Mouse (Mus musculus) activated CD4-positive, CD25-positive, alpha-beta regulatory T cell, adult 9 weeks (primary cell): ENCODE measurements around the gene Trmt1. TPM values are rescaled to one million over a fixed set of nuclear protein-coding genes. Genes with fewer than 3 reads are reported as not detected.

ENCODE experiments used
- polyA plus RNA-seq: library from polyadenylated mRNA; unstranded; fragments of 100-300 nt; shearing (Covaris generic); gene quantifications from one replicate; pipeline ENCODE4 v1.2.1, GENCODE M21; 2017

Gene Trmt1
- 62.5 TPM for polyA plus RNA-seq

DNA sequence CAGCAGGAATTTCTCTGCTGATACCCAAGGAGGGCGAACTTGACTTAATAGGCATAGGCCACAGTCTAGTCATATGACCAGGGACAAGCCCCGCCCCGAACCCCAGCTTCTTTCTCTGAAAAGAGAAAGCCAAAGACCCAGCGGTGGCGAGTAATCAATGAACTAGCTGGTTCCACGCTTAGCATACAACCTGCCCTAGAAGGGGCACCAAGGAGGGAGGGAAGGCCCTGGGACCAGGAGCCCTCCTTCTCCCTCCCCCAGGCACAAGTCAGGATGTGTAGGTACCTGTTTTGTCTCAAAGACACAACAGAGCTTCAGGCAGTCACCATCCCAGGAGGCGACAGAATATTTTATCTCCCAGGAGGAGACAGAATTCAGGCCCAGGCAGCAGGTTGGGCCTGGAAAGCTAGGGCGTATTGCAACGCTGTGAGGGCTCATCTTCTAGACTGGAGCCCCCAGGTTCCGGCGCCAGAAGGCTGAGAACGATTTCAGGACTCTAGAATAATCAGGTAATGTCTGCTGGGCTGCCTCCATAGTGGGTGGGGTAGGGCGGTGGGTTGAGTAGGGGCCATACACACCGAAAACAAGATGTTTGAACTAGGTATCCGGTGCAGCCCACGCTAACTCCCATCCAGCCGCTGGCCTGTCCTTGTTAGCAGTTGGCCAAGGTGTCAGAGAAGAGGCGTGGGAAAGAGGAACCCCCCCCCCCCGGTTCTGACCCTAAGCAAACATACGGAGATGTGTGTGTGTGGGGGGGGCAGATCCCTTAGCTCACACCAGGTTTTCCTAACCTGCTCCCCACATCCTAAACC is at the start of gene Trmt1:
TSS of gene Trmt1 (plus strand) at position 117 of the 812 bp plus-strand sequence.

DNA sequence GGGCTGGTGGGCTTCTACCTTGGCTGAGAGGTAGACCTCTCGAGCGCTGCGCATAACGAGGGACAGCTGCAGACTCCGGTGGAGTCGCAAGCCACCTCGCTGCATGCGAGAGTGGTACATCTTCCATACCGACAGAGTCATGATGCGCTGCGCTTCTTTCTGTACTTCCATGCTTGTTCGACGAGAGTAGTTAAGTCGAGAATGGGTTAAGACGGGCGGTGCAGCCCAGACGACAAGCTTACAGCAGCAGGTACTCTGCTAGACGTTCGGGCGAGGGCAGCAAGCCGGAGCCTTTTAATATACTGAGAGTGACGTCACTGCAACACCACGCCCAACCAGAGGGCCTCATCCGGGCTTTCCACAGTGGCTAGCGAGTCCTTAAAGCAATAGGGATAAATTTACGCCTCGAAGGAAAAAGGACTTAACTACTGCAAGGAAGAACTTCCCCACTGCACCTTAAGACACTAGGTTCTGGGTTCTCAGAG is 23.5 kb upstream of the Trmt1 start, which contains the start of gene Ier2:
TSS of gene Ier2 (minus strand) at position 272 of the 485 bp plus-strand sequence.

GRCm38 (mm10) chr8:84687705-84688100 is 1.6 kb downstream of the Trmt1 start, which contains the start of gene Nacc1:
Gene Nacc1 (minus strand): TSS chr8:84687862.

DNA sequence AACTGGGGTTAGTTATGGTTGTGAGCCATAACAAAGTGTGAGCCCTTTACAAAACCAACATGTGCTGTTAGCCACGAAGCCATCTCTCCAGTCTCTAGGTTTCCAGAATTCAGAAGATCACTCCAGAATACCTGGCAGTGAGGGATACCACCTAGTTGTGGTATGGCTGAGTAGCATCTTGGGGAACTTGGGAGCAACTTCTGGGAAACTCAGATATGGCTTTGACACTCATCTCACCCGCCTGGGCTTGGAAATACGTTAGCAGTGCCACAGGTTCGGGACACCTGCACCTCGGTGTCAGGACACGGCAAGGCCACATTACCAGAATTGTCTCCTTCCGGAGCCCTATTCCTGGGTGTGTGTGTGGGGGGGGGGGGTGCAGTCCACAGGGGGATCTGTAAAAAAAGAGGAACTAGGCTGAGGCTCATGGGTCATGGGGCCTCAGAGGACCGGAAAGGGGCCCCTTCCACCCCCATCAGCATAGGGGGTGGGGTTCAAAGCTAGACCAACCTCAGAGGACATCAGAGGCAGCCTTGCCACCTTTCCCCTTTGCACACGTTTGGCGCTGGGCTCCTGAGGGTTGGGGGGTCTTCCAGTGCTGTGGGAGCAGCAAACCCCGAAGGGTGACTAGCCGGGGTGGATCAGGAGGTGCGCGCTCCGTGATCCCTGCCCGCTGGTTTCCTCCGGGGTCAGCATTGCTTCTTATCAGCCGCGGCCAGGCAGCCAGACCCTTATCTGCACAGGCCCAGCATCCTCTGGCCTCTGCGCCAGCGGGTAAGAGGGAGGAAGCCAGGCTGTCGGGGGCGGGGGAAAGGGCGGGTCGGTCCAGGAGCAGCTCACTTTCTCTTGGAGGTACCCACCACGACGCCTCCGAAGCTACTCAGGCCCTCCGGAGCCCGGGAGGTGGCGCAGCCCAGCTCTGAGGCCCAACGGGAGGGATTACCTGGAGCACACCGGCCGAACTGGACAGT is 15.1 kb downstream of the Trmt1 start, which contains the start of gene Lyl1:
TSS of gene Lyl1 (plus strand) at position 517 of the 971 bp plus-strand sequence.

DNA sequence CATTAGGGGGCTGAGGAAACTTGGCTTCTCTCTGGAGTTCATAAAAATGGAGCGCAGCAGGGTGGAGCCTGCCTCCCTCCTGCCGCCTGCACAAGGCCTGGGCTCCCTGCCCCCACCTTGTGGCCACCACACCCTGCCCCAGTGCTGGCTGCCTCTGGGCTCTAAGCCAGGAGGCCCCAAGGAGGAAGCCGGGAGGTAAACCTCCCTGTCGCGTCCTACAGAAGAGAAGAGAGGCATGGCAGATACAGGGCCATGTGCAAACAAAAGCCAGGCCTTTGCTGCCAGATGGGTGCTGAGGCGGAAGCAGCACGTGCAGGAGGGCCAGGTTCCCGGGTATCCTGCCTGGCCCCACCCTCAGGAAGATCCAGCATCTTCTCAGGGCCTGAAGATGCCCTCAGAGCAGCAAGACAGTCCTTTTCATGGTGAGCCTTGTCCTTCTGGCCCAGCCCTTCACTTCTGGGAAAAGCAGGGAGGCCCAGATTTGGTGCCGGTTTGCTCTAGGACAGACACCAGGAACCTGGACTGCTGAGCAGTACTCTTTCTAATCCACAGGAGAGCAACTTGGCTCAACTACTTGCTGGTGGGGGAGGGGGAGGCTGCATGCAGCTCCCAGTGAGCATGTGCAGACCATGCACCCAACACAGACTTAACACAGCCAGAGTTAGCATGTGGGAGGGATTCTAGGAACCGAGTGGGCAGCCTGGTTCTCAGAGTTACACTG is 36.9 kb downstream of the Trmt1 start, which contains the start of gene G430095P16Rik:
TSS of gene G430095P16Rik (plus strand) at position 158 of the 721 bp plus-strand sequence.

Other genes with a start within 250 kb of the Trmt1 start
- 142 TPM for gene Ier2, start 23.5 kb upstream of the Trmt1 start, polyA plus RNA-seq
- gene Nacc1, start 1.6 kb downstream of the Trmt1 start, polyA plus RNA-seq, result 4.2 TPM
- gene Lyl1, start 15.2 kb downstream of the Trmt1 start, polyA plus RNA-seq, result 0.60 TPM
- gene G430095P16Rik, start 36.7 kb downstream of the Trmt1 start, polyA plus RNA-seq, result 23.0 TPM
- gene Nfix, start 114.0 kb downstream of the Trmt1 start, polyA plus RNA-seq, result 3.0 TPM
- 6.8 TPM for gene Dand5, start 136.5 kb downstream of the Trmt1 start, polyA plus RNA-seq
- gene Gadd45gip1, start 145.2 kb downstream of the Trmt1 start, polyA plus RNA-seq, result 27.8 TPM
- 189 TPM for gene Rad23a, start 154.4 kb downstream of the Trmt1 start, polyA plus RNA-seq
- 587 TPM for gene Calr, start 160.6 kb downstream of the Trmt1 start, polyA plus RNA-seq
- gene Farsa, start 170.7 kb downstream of the Trmt1 start, polyA plus RNA-seq, result 97.7 TPM
- gene Syce2, start 185.8 kb downstream of the Trmt1 start, polyA plus RNA-seq, result 7.7 TPM
- 39.4 TPM for gene Gcdh, start 207.6 kb downstream of the Trmt1 start, polyA plus RNA-seq
- gene Klf1, start 215.6 kb downstream of the Trmt1 start, polyA plus RNA-seq, result 1.1 TPM
- 18.9 TPM for gene Dnase2a, start 222.3 kb downstream of the Trmt1 start, polyA plus RNA-seq